Mouse (Mus musculus) heart, adult 11 months (tissue): ENCODE measurements at regions not wholly inside any gene's neighbourhood (a gene's known extent, or its start where the extent isn't known, plus 50 kb on each side); places are given as distances from the start of the nearest gene placed in this dataset.

Source experiments
- DNase-seq: peaks from one replicate; pipeline ENCODE4 v3.0.0; 2022

DNA sequence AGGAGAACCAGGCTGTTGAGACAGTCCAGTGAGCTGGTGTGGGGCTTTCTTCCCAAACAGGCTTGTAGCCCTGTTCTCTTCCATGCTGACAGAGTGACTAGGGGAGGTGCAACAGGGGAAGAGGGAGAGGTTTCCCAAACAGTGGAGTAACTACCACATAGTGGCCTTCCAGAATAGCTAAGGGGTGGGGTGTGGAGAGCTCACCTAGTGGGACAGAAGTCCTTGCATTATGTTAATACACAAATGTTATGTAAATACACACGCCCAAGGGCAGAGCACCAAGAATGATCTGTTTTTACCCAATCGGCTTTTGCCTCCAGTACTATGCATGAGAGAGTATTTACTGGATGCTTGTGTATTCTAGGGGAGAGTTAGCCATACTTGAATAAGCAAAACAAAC, 226.6 kb upstream of the Hs6st1 start:
- DNase-seq, result peak; percentile 69

DNA sequence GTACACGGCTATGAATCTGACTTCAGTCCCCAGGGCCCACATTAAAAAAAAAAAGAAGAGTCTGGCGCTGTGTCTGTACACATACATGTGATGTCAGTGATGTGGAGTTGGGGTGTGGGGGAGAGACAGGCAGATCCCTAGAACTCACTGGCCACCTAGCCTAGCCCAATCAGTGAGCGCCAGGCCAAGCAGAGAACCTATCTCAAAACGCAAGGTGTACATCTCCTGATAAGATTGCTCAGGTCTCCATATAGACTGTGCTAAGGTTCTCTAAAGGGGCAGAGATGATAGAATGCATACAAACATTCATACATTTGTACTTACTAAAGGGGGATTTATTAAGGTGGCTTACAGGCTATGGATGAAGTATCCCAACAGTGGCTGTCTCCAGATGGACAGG, 225.5 kb upstream of the Hs6st1 start:
- DNase-seq, result peak; percentile 24

DNA sequence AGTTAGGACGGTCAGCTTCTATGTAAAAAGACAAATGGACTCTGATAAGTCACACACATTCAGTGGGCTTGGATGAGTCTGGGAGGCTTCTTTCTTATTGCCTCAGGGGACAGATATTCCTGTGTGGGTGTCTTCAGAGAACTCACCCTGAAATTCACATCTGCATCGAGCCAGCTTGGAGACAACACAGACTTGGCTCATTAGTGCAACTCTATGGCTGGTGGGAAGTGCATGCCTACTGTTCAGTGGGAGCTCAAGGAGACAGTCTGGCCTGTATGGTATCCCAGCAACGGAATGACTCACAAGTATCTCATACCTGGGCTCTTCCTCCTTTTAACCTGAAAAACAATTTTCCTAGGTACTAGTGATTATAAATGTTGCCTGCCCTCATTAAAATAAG, 224.6 kb upstream of the Hs6st1 start:
- DNase-seq, result peak; percentile 64

DNA sequence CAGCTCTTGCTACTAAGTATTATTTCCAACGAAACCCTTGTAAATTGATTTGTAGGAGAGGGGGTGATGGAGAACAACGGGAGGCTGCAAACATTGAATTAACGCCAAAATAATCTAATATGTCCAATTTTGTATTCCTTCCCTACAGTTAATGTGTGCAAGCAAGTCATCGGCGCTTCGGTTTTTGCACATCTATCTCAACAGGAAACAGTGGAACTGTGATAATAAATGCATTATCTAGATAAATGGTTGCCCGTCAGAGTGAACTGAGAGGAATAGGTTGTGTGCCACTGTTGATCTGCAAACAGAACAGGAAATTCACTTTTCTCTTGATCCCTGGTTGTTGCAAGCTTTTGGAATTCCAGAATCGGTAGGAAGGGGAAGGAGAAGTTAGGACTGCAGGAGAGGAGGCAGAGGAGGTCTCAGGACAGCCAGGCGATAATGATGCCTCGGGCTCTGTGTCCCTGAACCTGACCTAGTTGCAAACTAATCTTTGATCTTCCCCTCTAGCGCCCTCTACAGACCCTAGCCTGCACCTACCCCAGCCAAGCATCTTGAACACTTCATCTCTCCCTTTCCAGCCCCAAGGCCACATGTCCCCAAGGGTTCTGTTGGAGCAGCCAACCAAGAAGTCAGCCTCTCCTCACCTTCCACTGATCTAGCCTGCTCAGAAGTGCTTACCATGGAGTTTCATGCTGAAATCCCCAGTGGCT, 221.8 kb upstream of the Hs6st1 start:
- DNase-seq, result peak; percentile 84

DNA sequence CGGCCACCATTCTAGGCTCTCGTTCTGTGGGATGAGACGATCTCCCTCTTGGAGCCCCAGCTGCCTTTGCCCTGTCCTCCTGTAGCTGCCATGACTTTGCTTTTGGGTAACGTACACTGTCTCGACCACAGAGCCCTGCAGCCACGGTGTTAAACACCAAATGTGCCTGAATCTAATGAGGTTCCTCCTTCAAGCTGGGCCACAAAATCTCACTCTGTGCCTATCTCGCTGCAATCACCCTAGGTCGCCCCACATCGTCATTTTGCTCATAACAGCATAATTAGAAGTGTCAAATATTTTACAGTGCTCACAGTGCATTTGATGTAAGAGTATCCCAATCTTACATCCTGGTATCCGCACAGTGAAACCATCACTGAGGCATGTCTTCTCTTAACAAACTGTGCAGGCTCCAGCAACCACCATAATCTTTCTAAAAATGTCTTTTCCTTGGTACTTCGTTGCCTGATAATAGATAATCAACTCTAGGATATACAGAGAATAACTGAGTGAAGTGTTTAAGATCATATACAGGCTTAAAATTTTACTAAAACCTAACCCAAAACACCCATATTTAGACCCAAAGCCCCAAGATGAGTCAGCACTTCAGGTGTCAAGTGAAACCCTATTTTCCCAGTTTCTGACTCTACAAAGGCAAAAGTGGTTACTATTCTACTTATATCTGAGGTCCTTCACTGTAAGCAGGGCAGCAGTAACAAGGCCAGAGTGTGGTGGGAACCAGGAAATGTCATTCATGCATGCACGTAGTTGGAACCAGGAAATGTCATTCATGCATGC, 219.8 kb upstream of the Hs6st1 start:
- peak; percentile 78 for DNase-seq

DNA sequence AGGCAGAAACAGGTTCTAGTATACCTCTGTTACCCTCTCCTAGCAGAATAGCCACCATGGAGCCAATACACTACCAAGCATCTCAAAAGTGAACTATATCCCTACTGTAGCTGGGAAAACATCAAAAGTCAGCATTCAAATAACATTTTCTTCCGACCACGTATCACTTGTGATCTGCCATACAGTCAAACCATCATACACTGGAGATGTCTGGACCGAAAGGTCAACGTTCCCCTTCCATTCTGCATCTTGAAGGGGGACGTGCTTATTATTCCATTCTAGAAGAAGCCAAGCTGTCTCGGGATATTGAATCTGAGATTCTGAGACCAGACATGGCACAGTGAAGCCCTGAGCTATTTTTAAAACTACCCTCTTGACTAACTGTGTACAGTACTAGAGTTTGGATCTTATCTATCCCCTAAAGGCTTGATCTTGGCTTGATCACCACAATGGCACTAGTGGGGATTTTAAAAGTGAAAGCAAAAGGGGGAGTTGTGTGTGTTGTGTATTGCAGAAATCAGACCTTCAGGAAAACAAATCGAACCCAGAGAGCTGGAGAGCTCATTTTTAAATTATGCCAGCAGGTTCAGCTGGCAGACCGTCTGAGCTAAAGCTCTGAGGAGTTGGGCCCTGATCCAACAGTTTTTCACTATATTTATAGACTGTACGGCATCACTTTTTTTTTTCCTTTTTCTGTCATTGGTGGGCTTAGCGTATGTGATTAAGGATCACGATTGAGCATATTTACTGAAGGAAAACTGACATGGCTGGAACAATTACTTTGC, 218.6 kb upstream of the Hs6st1 start:
- peak; percentile 68 for DNase-seq

DNA sequence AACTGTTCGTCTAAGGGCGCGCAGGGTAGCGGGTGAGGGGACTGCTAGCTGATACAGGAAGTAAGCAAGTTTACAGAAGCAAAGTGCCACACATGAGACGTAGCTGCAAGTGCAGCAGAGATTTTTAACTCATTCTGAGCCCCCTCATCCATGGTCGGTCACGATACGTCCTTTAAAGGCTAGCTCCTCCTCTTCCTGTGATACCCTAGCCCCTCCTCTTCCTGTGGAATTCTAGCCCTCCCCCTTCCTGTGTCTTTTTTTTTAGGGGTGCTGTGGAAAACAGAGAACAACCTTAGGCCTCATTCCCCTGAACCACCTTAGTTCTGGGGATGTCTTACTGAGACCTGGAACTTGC, 218.0 kb upstream of the Hs6st1 start:
- DNase-seq, result peak; percentile 82

DNA sequence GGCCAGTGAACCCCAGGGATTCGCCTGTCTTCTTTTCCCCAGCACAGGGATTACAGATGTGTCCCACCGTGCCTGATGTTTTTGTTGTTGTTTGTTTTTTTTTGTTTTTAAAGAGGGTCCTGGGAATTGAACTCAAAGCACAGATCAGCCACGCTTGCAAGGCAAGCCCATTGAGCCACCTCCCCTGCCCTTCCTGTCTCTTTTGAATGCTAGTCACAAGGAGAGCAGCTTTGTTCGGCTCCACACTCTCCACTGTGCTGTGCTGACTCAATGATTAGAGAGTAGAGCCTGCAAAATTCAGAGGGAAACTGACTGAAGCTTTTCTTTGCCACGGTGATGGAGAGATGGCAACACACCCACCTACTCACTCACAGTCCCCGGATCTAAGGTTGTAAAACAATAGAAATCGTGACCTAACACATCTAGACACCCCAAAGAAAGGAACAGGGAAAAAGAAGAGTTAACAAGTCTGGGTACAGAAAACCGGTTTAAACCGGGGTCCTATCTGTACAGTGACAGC, 217.6 kb upstream of the Hs6st1 start:
- DNase-seq, result peak; percentile 72

DNA sequence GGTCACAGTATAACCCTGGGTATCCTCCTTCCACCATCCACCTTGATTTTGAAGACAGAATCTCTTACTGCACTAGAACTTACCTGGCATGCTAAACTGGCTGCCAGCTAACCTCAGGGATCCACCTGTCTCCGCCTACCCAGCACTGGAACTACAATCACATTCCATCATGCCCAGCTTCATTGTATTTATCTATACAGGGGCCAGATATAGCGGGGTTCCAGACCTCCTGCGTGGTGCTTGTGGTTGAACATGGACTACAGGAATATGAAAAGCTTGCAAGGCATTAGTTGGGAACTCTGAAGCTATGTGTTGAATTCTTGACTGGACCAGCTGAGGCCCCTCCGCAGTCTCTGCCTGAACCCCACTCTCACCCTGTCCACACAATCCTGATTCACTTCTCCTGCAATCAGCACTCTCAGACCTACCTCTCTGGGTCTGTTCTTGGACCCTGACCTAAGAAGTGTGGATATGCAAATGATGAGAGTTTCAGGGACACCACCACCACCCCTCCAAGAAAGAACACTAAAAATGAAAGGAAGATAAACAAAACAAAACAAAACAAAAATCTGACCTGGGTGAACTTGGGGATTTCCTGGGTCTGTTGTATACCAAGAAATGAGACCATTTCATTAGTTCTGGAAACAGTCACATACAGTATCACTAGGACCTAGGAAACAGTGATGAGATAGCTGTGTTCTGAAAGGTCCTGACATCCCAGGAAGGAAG, 216.4 kb upstream of the Hs6st1 start:
- peak; percentile 76 for DNase-seq

DNA sequence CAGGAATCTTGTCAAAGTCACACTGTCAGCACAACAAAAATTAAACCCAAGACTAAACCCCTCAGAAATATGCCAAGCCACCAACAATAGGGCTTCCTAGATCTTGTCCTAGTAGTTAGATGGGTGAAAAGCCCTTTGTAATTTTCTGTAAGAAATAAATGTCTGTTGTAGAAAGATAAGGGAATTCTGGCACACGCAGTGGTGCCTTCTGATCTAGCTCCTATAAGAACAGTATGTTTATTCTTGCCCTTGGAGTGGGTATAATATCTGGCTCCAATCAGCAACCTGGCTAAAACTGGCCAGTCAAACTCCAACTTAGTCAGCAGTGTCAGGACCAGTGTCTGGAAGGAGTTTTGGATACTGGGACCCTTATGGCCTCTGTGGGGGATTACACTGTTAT, 215.2 kb upstream of the Hs6st1 start:
- no peak for DNase-seq

DNA sequence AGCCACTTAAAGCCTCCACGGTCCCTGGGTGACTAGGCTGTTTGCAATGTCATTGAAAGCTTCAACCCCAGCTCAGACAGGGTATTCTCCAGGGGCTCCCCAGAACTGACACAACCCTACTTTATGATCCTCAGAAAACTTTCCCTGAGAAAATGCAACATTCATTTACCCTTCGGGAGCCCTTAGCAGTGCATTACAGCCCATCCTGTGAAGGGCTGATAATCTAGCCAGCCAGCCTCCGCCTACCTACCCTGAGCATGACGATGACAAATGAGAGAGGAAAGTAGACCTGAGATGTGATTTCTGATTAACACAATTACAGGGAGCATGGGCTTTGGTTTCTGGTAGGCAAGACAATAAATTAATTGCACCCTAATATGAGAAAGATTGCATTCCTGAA, 212.6 kb upstream of the Hs6st1 start:
- DNase-seq, result peak; percentile 7

DNA sequence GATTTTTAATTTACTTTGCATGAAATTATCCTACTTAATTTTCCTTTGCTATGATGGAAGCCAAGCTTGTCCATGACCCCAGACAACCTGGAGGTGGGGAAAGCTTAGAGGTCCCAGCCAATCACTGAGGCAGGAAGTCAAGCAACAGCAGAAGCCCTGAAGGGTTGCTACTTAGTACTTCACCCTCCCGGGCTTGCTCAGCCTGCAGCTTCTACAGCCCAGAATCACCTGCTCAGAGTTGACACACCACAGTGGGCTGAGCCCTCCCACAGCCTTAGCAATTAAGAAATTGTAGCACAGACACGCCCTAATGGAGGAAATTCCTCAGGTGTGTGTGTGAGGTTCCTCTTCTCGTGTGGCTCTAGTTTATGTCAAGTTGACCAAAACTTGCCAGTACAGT, 209.9 kb upstream of the Hs6st1 start:
- DNase-seq, result peak; percentile 77

DNA sequence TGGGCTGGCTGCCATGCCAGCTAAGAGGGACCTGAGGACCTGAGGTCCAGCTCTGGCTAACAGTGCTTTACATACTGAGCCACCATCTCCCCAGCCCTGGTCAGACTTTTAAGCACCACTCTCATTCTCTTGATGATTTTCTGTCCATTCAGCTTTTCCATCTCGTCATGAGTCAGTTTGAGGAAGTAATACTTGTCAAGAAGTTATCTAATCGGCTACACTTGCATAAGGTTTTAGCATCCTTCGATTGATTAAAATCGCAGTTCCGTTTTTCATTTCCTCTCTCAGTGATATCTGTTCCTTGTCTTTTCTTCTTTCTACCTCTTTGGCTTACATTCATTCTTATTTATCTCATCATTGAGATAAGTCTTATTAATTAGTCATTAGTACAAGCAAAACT, 207.4 kb upstream of the Hs6st1 start:
- DNase-seq, result no peak

DNA sequence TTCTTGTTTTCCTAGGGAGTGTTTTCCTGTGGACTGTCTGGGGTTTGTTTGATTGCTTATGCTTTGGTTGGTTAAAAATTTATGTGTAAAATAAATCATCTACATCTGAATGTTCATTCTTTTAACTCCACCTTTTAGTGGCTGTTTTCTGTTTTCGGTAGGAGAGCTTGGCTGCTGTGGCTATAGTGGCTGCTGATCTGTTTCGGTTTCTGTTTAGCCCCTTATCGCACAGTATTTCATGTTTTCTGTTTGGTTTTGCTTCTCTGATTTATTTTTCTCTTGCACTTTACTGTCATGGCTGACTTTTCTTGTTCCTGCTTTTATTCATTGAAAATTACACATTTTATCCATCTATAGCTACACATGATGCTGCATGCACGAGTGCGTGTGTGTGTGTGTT, 206.0 kb upstream of the Hs6st1 start:
- no peak for DNase-seq

DNA sequence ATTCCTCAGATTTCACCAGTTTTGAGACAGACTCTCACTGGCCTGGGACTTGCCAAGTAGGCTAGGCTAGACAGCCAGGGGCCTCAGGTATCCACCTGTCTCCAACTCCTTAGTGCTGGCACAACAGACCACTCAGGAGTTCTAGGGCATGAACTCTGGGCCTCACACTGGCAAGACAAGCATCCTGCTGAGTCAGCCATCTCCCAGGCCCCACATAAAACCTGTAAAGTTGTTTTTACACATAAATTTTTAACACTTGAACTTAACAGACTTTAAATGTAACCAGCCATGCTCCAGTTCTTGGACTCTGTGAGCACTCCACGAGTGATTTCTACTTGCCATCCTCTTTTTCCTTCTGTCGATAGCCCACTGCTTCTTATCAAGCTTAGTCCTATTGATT, 205.5 kb upstream of the Hs6st1 start:
- DNase-seq, result no peak

DNA sequence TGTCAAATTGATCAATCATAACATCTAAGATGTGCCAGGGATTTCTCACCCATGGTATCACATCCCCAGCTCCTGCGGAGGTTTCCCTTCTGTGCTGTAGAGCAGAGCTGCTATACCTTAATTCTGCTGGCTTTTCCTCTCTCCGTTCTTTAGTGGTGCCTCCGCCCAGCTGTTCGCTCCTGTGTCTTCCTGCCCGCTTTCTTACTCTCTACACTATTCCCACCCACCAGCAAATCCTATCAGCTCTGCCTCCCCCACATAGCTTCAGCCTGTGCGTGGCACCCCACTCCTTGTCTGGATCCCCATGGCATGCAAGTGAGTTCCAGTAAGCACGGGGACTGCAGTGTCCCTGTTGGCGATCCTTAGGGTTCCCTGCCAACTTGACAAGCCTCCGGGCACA, 204.0 kb upstream of the Hs6st1 start:
- no peak for DNase-seq

DNA sequence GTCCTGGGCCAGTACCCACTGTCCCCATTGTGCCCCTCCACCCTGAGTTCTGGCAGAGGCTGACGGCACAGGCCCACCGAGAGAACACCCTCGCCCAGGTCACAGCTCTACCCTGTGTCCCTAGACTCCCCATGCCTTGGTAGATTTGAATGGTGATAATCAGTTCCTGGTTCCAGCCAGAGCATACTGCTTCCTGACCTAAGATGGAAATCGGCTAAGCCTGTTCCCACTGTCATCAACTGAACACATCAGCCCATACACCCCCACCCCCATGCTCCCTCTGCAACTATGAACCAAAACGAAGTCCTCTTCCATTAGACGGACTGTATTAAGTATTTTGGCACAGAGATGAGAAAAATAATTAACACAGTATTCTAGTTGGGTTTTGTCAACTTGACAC, 202.9 kb upstream of the Hs6st1 start:
- no peak for DNase-seq

DNA sequence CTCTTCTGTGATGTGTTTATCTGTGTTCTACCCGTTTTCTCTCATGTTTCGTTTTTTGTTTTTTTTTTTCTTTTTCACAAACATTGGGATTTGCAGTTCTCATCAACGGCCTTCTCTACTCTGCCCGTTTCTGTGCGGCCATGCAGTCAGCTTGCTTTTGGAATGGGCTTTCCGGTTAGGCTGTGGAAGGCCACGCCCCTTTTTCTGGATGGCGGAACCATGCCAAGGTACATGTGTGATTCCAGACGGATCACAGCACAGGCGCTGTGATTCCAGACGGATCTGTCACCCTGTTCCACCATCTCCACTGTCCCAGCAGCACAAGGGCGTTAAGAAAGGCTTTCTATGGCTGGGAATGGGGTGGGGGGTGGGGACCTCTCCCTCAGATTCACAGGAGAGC, 201.6 kb upstream of the Hs6st1 start:
- no peak for DNase-seq

DNA sequence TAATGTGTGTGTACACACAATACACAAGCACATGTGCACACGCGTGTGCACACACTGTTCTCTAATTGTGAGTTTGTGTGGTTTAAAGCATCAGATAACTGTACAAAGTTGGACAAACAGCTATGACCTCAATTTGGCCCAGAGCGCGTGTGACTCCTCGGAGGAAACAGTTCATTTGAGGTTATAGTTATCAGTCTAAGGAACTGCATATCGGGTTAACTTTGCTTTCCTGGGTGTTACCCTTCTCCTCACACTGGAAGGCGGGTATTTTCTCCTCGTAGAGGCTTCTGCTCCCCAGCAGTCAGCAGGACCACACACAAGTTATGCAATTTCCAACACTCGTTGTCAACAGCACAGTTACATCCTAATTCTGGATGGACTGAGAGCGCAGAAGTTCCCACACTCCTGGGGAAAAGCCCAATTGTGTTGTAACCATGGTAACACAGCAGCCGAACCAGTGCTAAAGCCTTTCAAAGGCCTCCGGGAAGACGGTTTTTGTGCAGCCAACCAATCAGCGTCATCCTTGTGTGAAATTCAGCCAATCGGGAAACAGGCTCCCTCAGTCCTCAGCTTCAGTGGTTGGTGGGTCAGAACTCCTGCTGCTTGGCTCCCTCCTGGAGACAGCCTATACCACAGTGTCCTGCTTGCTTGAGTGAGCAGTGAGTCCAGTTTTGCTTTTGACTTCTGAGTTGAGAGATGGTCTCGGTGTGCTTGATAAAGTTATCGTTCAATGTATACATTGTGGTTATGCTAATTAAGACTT, 198.6 kb upstream of the Hs6st1 start:
- peak; percentile 99 for DNase-seq

DNA sequence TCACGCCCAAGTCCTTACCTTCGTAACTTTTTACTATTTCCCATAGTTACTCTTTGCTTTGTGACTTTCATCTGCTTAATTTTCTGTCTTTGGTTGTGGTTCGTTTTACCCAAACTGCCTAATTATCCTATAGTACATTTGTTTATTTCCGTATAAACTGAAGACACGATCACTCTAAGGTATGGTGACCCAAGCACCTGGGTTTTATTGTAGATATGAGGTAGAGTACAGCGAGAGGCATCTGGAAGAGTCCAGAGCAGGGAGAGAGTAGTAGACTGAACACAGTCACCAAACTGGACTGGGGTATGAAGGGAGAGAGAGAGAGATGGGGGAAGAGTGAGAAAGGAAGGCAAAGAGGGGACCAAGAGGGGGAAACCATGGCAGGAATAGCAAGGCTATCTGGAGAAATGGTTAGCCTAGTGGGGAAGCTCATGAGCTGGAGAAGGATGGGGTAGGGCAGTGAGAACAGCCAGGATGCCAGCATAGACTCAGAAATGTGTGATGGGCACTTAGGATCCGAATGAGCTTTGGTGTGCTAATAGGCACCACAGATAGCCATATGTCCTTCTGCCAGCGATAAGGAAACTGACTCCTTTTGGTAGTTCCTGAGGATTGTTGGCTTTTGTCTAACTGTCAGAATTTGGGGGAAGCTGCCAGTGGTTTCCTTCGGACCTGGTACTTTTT, 197.9 kb upstream of the Hs6st1 start:
- DNase-seq, result no peak

DNA sequence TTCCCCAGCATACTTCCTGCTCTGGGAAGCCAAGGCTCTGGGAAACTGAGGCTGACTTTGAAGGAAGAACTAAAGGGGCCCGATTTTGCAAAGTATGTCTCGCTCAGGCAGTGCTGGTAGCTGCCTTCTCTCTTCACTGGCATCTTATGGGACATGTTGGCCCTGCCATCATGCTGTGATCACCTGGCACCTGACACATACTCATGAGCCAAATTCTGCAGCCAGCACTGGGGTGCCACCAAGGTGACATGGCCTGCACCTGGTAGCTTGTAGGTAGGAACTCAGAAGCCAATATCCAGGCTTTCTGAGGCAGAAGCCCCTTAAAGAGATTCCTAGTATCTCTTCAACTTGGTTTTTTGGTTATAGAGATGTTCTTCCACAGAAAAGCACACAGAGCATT, 195.2 kb upstream of the Hs6st1 start:
- DNase-seq, result no peak
